Mouse (Mus musculus) E14TG2a.4 (cell line): ENCODE results near the gene Crebrf.

Experiments
- CTCF ChIP-seq: conservative IDR thresholded peaks from 2 replicates; pipeline ENCODE4 v1.5.1; 2014; ENCODE audit warnings: low read length
- NANOG ChIP-seq: IDR thresholded peaks from 2 replicates; pipeline ENCODE4 v1.6.1; 2014; ENCODE audit warnings: borderline replicate concordance, low read length, mixed read lengths
- POU5F1 ChIP-seq: IDR thresholded peaks from 2 replicates; pipeline ENCODE4 v1.6.1; 2014; ENCODE audit warnings: low read length, borderline replicate concordance

DNA sequence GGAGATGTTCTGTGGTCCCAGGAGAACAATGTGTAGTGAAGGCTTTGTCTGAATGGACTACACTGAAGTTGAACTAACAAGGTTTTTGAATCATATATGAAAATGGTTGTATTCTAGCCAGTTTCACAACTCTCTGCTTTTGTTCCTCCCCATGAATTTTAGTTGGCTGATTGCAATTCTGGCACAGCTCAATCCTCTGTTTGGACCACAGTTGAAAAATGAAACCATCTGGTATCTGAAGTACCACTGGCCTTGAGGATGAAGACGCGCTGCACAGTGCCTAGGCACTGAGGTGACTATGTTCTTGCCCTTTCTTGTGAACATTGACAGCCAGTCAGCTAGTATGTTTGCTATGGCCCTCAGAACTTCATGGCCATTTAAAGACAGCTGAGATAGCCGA lies 20.3 kb upstream of the Crebrf start:
- TF ChIP-seq CTCF (no peak), NANOG (no peak), POU5F1 (no peak)
